Mouse (Mus musculus): ENCODE data around the gene Ppp1r1b. TPM values are rescaled to one million over a fixed set of nuclear protein-coding genes. Genes with fewer than 3 reads are reported as not detected.

Gene Ppp1r1b
- polyA plus RNA-seq, 1 experiment, result 0.34 TPM

- Histone ChIP-seq H3K36me3 (replicated peaks; ENCODE audit: low read length) (no peaks in the 10 kb centered on the region), H3K9me3 (no peaks in the 10 kb centered on the region; the same call in none of the 2 replicates), H3K27me3 (replicated peaks) (peaks cover 98% of the 10 kb centered on the region), H3K4me3 (replicated peaks) (peak overlapping the region; percentile 59), H3K4me1 (peaks cover 18% of the 10 kb centered on the region)
- TF ChIP-seq FLI1 (IDR thresholded peaks at IDR 0.05; ENCODE audit: low read length), result no peak
- TF ChIP-seq GATA1 (IDR thresholded peaks at IDR 0.05; ENCODE audit: borderline replicate concordance, low read length), result no peak
These were observed 20.2 kb upstream of the Ppp1r1b start for GRCm38 (mm10) chr11:98328031-98328370.

- Histone ChIP-seq H3K4me3 (replicated peaks) (peak overlapping the region; percentile 59), H3K27me3 (replicated peaks) (peaks cover 98% of the 10 kb centered on the region), H3K4me1 (peaks cover 18% of the 10 kb centered on the region), H3K36me3 (replicated peaks; ENCODE audit: low read length) (no peaks in the 10 kb centered on the region), H3K9me3 (no peaks in the 10 kb centered on the region; the same call in none of the 2 replicates)
- TF ChIP-seq FLI1 (IDR thresholded peaks at IDR 0.05; ENCODE audit: low read length), result no peak
- no peak for TF ChIP-seq GATA1 (IDR thresholded peaks at IDR 0.05; ENCODE audit: borderline replicate concordance, low read length)
These were observed 19.7 kb upstream of the Ppp1r1b start for GRCm38 (mm10) chr11:98328371-98329069.

GRCm38 (mm10) chr11:98329081-98329959 is 18.9 kb upstream of the Ppp1r1b start, which contains the start of gene Neurod2:
Neurod2 (minus strand) TSS chr11:98329648.
- peaks cover 98% of the 10 kb centered on the region for H3K27me3 ChIP-seq (replicated peaks)
- H3K9me3 ChIP-seq, result no peaks in the 10 kb centered on the region; the same call in none of the 2 replicates
- no peak for TF ChIP-seq FLI1 (IDR thresholded peaks at IDR 0.05; ENCODE audit: low read length)
- TF ChIP-seq GATA1 (IDR thresholded peaks at IDR 0.05; ENCODE audit: borderline replicate concordance, low read length), result no peak
- no peak within 1 kb of the TSS for H3K4me3 ChIP-seq (replicated peaks)
- no peaks in the 10 kb centered on the region for H3K36me3 ChIP-seq (replicated peaks; ENCODE audit: low read length)
- peaks cover 22% of the 10 kb centered on the region for H3K4me1 ChIP-seq

GRCm38 (mm10) chr11:98329960-98330744 is 18.1 kb upstream of the Ppp1r1b start:
- TF ChIP-seq GATA1 (IDR thresholded peaks at IDR 0.05; ENCODE audit: borderline replicate concordance, low read length), result no peak
- no peak for TF ChIP-seq FLI1 (IDR thresholded peaks at IDR 0.05; ENCODE audit: low read length)
- Histone ChIP-seq H3K9me3 (no peaks in the 10 kb centered on the region; the same call in none of the 2 replicates), H3K36me3 (replicated peaks; ENCODE audit: low read length) (no peaks in the 10 kb centered on the region), H3K27me3 (replicated peaks) (peaks cover 98% of the 10 kb centered on the region), H3K4me1 (peaks cover 29% of the 10 kb centered on the region), H3K4me3 (replicated peaks) (no peak overlapping the region)

GRCm38 (mm10) chr11:98330745-98331204 is 17.4 kb upstream of the Ppp1r1b start:
- TF ChIP-seq FLI1 (IDR thresholded peaks at IDR 0.05; ENCODE audit: low read length) (no peak), GATA1 (IDR thresholded peaks at IDR 0.05; ENCODE audit: borderline replicate concordance, low read length) (no peak)
- H3K9me3 ChIP-seq, result no peaks in the 10 kb centered on the region; the same call in none of the 2 replicates
- peaks cover 34% of the 10 kb centered on the region for H3K4me1 ChIP-seq
- no peak overlapping the region for H3K4me3 ChIP-seq (replicated peaks)
- no peaks in the 10 kb centered on the region for H3K36me3 ChIP-seq (replicated peaks; ENCODE audit: low read length)
- peaks cover 98% of the 10 kb centered on the region for H3K27me3 ChIP-seq (replicated peaks)

- H3K4me1 ChIP-seq, result peaks cover 35% of the 10 kb centered on the region
- no peaks in the 10 kb centered on the region; the same call in none of the 2 replicates for H3K9me3 ChIP-seq
- no peak overlapping the region for H3K4me3 ChIP-seq (replicated peaks)
- TF ChIP-seq FLI1 (IDR thresholded peaks at IDR 0.05; ENCODE audit: low read length), result no peak
- no peak for TF ChIP-seq GATA1 (IDR thresholded peaks at IDR 0.05; ENCODE audit: borderline replicate concordance, low read length)
- peaks cover 100% of the 10 kb centered on the region for H3K27me3 ChIP-seq (replicated peaks)
- no peaks in the 10 kb centered on the region for H3K36me3 ChIP-seq (replicated peaks; ENCODE audit: low read length)
These were observed 16.8 kb upstream of the Ppp1r1b start for GRCm38 (mm10) chr11:98331401-98331800.

GRCm38 (mm10) chr11:98332186-98332585 is 16.0 kb upstream of the Ppp1r1b start:
- TF ChIP-seq FLI1 (IDR thresholded peaks at IDR 0.05; ENCODE audit: low read length), result no peak
- TF ChIP-seq GATA1 (IDR thresholded peaks at IDR 0.05; ENCODE audit: borderline replicate concordance, low read length), result no peak
- no peaks in the 10 kb centered on the region; the same call in none of the 2 replicates for H3K9me3 ChIP-seq
- peaks cover 100% of the 10 kb centered on the region for H3K27me3 ChIP-seq (replicated peaks)
- no peak overlapping the region for H3K4me3 ChIP-seq (replicated peaks)
- H3K4me1 ChIP-seq, result peaks cover 31% of the 10 kb centered on the region
- H3K36me3 ChIP-seq (replicated peaks; ENCODE audit: low read length), result no peaks in the 10 kb centered on the region

- Histone ChIP-seq H3K36me3 (replicated peaks; ENCODE audit: low read length) (no peaks in the 10 kb centered on the region), H3K9me3 (no peaks in the 10 kb centered on the region; the same call in 1 of the 2 replicates), H3K27me3 (replicated peaks) (peaks cover 100% of the 10 kb centered on the region), H3K4me3 (replicated peaks) (no peak overlapping the region), H3K4me1 (peaks cover 24% of the 10 kb centered on the region)
- TF ChIP-seq GATA1 (IDR thresholded peaks at IDR 0.05; ENCODE audit: borderline replicate concordance, low read length) (no peak), FLI1 (IDR thresholded peaks at IDR 0.05; ENCODE audit: low read length) (no peak)
These were observed 15.4 kb upstream of the Ppp1r1b start for GRCm38 (mm10) chr11:98332841-98333240.

- Histone ChIP-seq H3K9me3 (no peaks in the 10 kb centered on the region; the same call in 1 of the 2 replicates), H3K36me3 (replicated peaks; ENCODE audit: low read length) (no peaks in the 10 kb centered on the region), H3K27me3 (replicated peaks) (peaks cover 100% of the 10 kb centered on the region), H3K4me3 (replicated peaks) (no peak overlapping the region), H3K4me1 (peaks cover 21% of the 10 kb centered on the region)
- TF ChIP-seq GATA1 (IDR thresholded peaks at IDR 0.05; ENCODE audit: borderline replicate concordance, low read length), result no peak
- no peak for TF ChIP-seq FLI1 (IDR thresholded peaks at IDR 0.05; ENCODE audit: low read length)
These were observed 14.9 kb upstream of the Ppp1r1b start for GRCm38 (mm10) chr11:98333263-98333696.

All from megakaryocyte, embryonic 14.5 days (primary cell).